Mouse (Mus musculus) frontal cortex, postnatal 36 days (tissue): ENCODE results near the gene Dnajc17.
A peak's percentile ranks its signal among the peaks of the same experiment; 100 is the strongest.

Source experiments
- DNase-seq, 2 experiments: peaks; one replicate each; pipeline ENCODE4 v3.0.0; 2022; ENCODE audit warnings: low spot score in 2 of 2

Gene Dnajc17

GRCm38 (mm10) chr2:119208344-119209175, at the start of gene Dnajc17, which contains the start of gene Zfyve19:
Gene Dnajc17, minus strand, starts transcription at chr2:119208795.
Gene Zfyve19, plus strand, starts transcription at chr2:119208617.
- DNase-seq = peak; percentile 97 to 99

GRCm38 (mm10) chr2:119254976-119255375, 46.4 kb upstream of the Dnajc17 start:
- no peak for DNase-seq

- DNase-seq = peak; percentile 77 to 80
These were observed 42.4 kb upstream of the Dnajc17 start for GRCm38 (mm10) chr2:119250826-119251478.

GRCm38 (mm10) chr2:119250377-119250776, 41.8 kb upstream of the Dnajc17 start:
- DNase-seq = no peak

GRCm38 (mm10) chr2:119249592-119250061, 41.0 kb upstream of the Dnajc17 start:
- DNase-seq = no peak

GRCm38 (mm10) chr2:119247904-119248303, 39.3 kb upstream of the Dnajc17 start:
- no peak for DNase-seq

- DNase-seq = no peak
These were observed 36.7 kb upstream of the Dnajc17 start for GRCm38 (mm10) chr2:119245246-119245645.

GRCm38 (mm10) chr2:119242548-119242947, 34.0 kb upstream of the Dnajc17 start:
- DNase-seq = no peak

GRCm38 (mm10) chr2:119240819-119241186, 32.2 kb upstream of the Dnajc17 start:
- no peak for DNase-seq

GRCm38 (mm10) chr2:119240075-119240818, 31.7 kb upstream of the Dnajc17 start:
- DNase-seq = no peak

- no peak for DNase-seq
These were observed 30.1 kb upstream of the Dnajc17 start for GRCm38 (mm10) chr2:119238671-119239070.

- DNase-seq = no peak
These were observed 29.3 kb upstream of the Dnajc17 start for GRCm38 (mm10) chr2:119237871-119238220.

- DNase-seq = no peak
These were observed 28.7 kb upstream of the Dnajc17 start, which contains the start of gene Spint1 for GRCm38 (mm10) chr2:119237210-119237870. Gene Spint1, plus strand, starts transcription at chr2:119237362.

- DNase-seq = no peak
These were observed 28.2 kb upstream of the Dnajc17 start for GRCm38 (mm10) chr2:119236682-119237209.

GRCm38 (mm10) chr2:119229775-119230704, 21.4 kb upstream of the Dnajc17 start, which contains the start of gene Ppp1r14d:
Gene Ppp1r14d, minus strand, starts transcription at chr2:119229906.
- no peak for DNase-seq

- DNase-seq = no peak
These were observed 547 bp upstream of the Dnajc17 start for GRCm38 (mm10) chr2:119209176-119209507.

GRCm38 (mm10) chr2:119207961-119208343, 643 bp downstream of the Dnajc17 start:
- DNase-seq = no peak

GRCm38 (mm10) chr2:119203871-119204460, 4.6 kb downstream of the Dnajc17 start:
- no peak for DNase-seq

GRCm38 (mm10) chr2:119202914-119203453, 5.6 kb downstream of the Dnajc17 start:
- no peak for DNase-seq

GRCm38 (mm10) chr2:119198934-119199333, 9.7 kb downstream of the Dnajc17 start:
- DNase-seq = no peak
